Mouse (Mus musculus): ENCODE measurements at regions not wholly inside any gene's neighbourhood (a gene's known extent, or its start where the extent isn't known, plus 50 kb on each side); places are given as distances from the start of the nearest gene placed in this dataset.
"Not testable (repeated sequence)": the region's sequence is repeated elsewhere in the genome, so short reads cannot be mapped to it uniquely, and the experiment has no call there.

DNA sequence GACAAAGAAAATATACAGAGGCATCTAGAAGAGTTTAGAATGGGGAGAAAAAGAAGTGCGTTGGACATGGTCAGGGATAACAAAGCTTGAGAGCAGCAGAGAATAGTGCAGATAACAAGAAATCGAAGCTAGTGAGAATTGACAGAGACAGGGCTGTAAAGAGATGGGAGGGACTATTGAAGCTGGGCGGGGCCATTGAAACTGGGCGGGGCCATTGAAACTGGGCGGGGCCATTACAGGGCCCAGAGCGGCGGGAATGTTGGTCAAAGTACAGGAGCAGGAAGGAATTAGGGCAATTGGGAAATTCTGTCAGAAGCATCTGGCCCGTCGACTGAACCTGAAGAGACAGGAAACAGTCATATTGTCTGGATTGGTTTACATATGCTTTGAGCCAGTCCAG is 243.3 kb upstream of the Srek1ip1 start:
- intact Hi-C loops (cut with DNase I), result no loop called here
- DNase-seq (ENCODE audit: low spot score in 2 of 2), result no peak

DNA sequence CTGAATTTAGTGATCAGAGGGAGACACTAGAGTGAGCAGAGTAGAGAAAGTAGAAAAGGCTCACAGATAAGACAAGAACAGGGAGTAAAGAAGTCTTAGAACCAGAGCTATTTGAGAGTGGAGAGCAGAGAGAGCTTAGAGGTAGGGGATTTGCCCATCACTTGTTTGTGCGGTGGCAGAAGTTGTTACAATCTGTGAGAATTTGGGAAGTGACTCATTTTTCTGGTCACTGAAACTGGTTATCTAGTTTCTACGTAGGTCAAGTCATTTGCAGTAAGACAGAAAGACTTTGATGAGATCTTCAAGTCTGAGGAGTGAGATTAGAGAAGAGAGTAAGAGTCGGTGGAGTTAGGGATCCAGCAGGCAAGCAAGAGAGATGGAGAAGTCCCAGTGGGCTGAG is 239.0 kb upstream of the Srek1ip1 start:
- no peak for DNase-seq (ENCODE audit: low spot score in 2 of 2)
- intact Hi-C loops (cut with DNase I), result no loop called here

DNA sequence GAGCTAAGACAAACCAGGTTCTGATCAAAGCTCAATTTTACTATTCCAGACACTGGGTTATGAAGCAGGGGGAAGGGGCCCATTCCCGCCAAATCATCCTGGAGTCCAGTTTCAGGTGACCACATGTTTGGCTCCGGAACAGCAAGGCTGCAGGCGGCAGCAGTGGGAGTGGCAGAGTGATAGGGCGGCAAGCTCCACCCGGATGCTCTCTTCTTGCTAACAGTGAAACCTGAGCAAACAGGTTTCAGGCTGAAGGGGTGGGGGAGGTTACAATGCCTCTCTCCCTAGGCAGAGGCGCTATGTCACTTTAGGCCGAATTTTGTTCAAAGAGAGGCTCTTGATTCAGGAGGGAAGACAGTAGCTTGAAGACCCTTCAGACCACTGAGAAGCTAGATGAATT is 235.7 kb upstream of the Srek1ip1 start:
- intact Hi-C loops (cut with DNase I); DNase-seq (ENCODE audit: low spot score in 2 of 2): not testable (repeated sequence)

DNA sequence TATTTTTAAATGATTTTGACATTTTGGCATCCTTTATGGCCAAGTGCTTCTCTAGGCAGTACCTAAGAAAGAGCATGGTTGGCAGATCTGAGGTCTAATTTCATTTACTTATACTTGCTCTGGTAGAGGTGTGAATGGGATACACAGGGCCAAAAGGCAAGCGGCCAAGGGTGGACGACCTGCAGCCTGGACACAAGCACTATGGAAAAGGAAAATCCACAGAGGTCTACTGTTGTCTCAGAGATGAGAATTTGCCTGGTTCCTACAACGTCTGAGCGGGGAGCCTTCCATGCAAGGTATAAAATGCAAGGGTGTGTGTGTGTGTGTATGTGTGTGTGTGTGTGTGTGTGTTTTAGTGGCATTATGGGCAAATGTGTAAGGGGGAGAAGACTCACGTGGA is 232.4 kb upstream of the Srek1ip1 start:
- intact Hi-C loops (cut with DNase I), result no loop called here
- DNase-seq (ENCODE audit: low spot score in 2 of 2), result no peak

DNA sequence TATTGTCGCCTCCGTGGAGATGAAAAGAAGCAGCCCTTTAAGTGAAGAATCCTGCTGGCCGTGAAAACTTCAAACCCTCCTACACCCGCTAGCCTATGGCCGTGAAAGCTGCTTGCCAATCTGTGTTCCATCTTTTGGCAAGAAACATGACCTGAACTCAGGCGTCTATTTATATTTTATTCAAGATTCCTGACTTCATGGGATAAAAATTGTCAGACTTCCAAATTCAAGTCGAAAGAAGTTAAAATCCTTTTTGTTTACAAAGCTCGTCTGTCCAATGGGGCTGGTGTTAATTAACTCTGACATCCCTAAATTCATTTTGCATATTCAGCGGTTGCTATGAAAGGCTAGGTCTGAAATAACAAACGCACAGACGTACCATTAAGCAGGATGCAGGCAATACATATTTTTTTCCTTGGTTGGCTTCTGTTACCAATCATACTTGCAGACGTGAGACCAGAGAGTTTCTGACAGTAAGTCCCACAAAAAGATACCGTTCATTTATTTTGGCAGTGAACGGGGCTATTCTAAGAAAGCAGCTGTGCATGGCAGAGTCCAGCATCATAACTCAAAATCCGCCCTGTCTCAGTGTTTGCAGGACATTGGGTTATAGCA is 231.7 kb upstream of the Srek1ip1 start:
- peak in 1 of 2 experiments; percentile 8 for DNase-seq (ENCODE audit: low spot score in 2 of 2)
- intact Hi-C loops (cut with DNase I), result no loop called here

DNA sequence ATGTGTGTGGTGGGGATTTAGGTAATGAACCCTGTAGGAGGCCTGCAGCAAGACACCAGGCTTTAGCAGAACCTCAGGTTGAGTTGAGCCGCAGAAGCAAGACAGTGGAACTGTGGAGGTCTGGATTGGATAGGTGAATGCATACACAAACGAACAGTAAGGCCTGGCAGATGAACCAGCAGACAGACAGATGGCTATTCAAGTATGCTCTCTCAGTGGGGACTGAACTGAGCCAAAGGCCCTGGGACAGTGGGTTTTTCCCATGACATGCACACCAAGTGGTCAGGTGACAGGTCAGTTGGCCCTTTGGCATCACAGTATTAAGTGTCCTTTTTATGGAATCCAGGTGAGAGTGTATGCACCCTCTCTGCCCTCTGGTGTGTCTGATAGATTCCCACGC is 229.7 kb upstream of the Srek1ip1 start:
- intact Hi-C loops (cut with DNase I), result no loop called here
- no peak for DNase-seq (ENCODE audit: low spot score in 2 of 2)

DNA sequence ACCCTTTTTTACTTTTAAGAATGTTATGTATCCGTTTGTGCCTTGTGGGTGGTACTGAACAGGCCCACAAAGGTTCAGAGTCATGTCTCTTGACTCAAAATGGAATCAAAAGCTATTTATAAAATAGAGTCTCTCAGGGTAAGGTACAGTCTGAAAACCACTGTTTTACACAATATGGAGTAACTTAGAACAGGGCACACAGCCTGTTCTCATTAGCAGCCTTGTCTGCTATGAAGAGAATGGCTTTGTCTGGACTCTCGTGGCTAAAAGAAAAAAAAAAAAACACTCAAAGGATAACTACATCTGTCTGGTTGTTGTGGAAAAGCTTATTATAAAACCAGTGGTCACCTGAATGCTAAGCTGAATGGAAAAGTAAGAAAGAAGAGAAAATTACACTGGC is 229.3 kb upstream of the Srek1ip1 start:
- DNase-seq (ENCODE audit: low spot score in 2 of 2), result no peak
- intact Hi-C loops (cut with DNase I), result no loop called here

DNA sequence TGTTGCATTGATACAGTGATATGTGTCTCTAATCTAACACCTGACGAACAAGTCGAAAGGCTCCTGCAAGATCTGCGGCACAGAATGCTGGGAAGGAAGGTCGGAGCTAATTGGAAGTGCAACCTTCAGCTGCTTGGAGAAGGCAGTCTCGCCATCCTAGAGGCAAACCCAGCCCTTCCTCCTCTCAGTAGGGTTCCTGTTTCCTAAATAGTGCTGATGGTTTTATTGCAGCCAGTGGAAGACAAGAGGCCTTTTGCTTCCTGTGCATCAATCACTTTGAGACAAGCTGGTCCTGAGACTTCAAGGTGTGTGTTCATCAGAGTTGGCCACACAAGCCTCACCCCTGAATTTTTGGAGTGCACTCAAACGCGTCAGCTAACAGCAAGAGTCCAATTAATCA is 228.4 kb upstream of the Srek1ip1 start:
- DNase-seq (ENCODE audit: low spot score in 2 of 2), result no peak
- intact Hi-C loops (cut with DNase I), result no loop called here

DNA sequence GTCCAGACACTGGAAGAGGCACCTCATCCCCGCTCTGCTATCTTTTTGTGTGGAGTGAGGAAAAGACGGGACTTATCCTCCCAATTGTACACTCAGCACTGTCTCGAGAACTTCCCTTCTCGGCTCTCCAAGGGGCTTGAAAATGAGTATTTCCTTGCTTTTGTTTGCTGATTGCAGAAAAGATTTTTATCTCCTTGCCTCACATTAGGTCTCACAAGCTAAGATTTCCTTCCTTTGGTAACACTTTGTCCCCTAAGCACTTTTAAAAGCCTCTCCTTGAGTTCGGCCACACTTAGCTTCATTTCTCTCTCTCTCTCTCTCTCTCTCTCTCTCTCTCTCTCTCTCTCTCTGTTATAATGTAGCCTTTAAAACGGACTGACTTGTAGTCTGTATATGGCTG is 222.5 kb upstream of the Srek1ip1 start:
- intact Hi-C loops (cut with DNase I), result no loop called here
- no peak for DNase-seq (ENCODE audit: low spot score in 2 of 2)

DNA sequence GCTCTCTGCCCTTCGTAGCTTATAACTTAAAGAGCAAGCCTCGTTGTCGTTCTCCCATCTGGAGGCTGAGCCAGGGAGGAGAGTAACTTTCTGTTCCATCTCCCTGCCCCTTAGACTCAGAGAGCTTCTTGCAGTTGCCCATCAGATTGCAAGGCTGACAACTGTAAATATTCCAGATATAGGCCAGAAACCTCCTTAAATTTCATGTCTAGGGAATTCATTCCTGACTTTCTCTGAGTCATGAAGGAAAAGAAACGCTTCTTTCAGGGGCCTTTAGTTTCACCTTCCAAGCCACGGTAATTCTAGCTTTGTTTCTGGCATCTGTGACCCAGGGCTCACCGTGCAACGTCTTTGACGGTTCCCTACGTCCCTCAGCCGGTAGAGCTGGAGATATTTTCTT is 220.0 kb upstream of the Srek1ip1 start:
- intact Hi-C loops (cut with DNase I), result no loop called here
- no peak for DNase-seq (ENCODE audit: low spot score in 2 of 2)

DNA sequence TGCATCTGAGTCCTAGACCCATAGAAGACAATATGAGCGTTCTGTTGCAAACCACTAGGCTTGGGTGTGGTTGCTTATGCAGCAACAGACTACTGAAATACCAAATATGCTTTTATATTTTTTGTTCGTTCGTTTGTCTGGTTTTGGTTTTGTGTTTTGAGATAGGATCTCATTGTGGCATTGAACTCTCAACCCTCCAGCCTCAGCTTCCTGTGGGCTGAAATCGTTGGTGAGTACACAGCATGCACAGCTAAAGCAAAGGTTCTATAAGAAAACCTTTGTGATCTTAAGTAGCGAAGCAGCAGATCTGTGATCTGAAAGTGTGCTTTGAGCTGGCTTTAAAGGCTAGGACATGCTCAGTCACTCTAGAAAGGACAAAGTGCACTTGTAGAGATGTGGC is 217.9 kb upstream of the Srek1ip1 start:
- DNase-seq (ENCODE audit: low spot score in 2 of 2), result no peak
- intact Hi-C loops (cut with DNase I), result no loop called here

DNA sequence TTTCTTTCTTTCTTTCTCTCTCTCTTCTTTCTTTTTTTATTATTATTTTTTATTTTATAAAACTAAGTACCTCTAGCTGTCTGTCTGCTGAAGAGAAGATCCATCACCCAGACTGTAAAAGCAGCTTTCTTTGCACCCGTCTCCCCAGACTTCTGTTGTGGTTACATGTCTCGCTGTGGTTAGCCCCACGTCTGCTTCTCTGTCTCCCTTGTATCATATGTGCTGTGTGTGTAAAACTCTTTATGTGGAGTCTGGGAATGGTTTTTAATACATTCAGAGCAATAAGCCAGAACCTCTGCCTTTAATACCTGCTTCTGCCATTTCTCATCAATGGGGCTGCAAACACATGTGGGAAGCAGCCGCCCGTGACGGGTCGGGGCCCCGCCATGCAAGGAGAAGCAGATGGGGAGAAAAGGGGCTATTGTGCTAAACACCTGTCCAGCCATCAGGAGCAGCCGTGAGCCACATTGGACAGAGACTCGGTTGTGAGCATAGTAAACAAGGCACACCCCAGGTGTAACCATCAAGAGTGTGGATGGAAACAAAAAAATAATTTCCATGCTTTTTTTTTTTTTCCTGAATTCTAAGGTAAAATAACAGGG is 216.0 kb upstream of the Srek1ip1 start:
- no peak for DNase-seq (ENCODE audit: low spot score in 2 of 2)
- intact Hi-C loops (cut with DNase I), result no loop called here

DNA sequence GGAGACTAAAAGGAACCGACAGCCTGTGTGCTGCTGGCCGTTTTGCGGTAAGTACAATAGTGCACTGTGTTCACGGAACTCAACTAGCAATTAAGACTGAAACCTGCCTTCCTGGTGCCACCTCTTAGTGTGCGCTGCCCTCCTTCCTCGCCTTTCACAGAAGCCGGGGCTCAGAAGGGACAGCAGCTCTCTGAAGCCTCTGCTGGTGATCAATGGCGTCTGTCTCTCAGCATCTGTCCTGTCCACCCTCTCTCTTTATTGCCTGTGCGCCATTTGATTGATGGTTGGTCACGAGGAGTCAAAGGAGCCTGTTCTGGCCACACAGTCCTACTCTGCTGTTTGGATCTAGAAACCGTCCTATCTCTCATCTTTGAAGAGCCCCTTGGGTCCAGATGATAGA is 214.4 kb upstream of the Srek1ip1 start:
- DNase-seq (ENCODE audit: low spot score in 2 of 2), result no peak
- intact Hi-C loops (cut with DNase I), result no loop called here

DNA sequence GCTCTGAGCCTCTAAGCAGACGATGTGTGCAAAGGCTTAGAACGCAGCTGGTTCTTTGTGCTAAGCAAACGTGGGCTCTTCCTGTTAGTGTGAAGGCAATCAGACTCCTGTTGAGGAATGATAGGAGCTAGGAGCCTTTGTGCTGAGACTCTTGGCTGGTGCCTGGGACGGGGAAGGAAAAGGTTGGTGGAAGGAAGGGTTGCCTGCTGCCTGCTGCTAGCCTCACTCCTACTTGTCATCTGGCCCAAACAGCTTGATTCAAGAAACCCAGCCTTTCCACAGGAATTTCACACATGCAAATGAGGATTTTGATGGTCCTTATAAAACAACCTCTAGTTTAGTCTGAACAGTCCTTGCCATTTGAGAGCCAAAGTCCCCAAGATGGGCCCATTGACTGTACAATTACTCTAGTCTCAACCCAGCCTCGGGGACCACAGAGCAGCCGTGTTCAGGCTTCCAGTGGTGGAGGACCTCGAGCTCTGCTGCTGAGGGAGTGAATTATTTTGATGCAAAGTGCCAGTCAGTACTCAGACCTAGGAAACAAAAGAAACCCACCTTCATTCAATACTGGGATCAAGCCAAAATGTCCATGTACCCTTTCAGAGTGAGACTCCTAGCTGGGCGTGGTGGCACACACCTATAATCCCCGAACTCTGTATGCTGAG is 211.5 kb upstream of the Srek1ip1 start:
- intact Hi-C loops (cut with DNase I), result no loop called here
- peak in 1 of 2 experiments; percentile 69 for DNase-seq (ENCODE audit: low spot score in 2 of 2)

All from left cerebral cortex, postnatal 25 days (tissue).